Mouse (Mus musculus) lung, postnatal 0 days (tissue): Measurements from ENCODE around the gene C1rl.

Experiments used
- CTCF ChIP-seq: IDR thresholded peaks from 2 replicates; pipeline ENCODE4 v1.5.1; 2016; ENCODE audit warnings: antibody characterized with exemption, mild to moderate bottlenecking
- EP300 ChIP-seq: IDR thresholded peaks from 2 replicates; pipeline ENCODE4 v1.6.1; 2016; ENCODE audit warnings: antibody characterized with exemption, mild to moderate bottlenecking, control low read depth

GRCm38 (mm10) chr6:124465729-124466128 is 27.2 kb upstream of the C1rl start:
- no peak for TF ChIP-seq CTCF
- TF ChIP-seq EP300 = no peak
